In the genomic region with DNA sequence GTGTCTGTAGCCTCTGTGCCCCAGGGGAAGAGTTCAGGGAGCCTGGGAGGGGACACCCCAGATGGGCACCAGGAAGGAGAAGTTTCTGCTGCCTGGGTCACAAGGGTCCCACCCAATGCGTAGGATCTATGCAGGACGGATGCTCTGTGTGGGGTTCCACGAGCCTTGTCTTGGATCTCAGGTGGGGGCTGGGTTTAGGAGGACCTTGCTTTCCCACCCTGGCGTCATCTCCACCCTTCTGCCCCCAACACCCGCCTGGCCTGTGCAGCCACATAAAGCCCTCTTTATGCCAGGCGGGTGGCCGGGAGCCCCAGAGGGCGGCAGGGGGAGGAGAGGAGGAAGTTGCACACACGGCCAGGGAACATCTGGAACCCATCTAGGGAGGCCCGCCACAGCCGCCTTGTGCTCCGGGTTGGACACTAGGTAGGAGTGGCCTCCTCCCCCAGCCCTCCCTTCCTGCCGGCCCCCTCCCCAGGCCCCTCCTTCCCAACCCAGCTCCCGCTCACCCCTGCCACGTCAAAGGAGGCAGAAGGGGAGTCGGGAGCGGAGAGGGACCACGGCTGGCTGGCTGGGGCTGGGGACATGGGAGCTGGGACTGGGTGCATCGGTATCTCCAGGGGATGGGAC, we compare ENCODE assay signal across 8 mouse cellular contexts. TPM values are rescaled to one million over a fixed set of nuclear protein-coding genes. Genes with fewer than 3 reads are reported as not detected.
DNase-seq lines count a peak whose midpoint lies in the region; ATAC-seq lines count a peak whose summit lies in the region.

No protein-coding gene starts in this region.

- no peaks in the 10 kb centered on the region for H3K36me3 ChIP-seq in forebrain, embryonic 11.5 days (ENCODE audit: control insufficient read depth, insufficient read depth, low read length)
- H3K36me3 ChIP-seq in limb, embryonic 10.5 days = peaks cover 30% of the 10 kb centered on the region
- no peaks in the 10 kb centered on the region for H3K36me3 ChIP-seq in midbrain, embryonic 12.5 days

- H3K4me2 ChIP-seq in forebrain, embryonic 11.5 days (ENCODE audit: low read depth, low read length, severe bottlenecking) = peak overlapping the region; percentile 24
- peak overlapping the region; percentile 46 for H3K4me2 ChIP-seq in midbrain, embryonic 12.5 days (replicated peaks)

- peak overlapping the region; percentile 59; the same call in 1 of the 2 replicates for H3K27ac ChIP-seq in forebrain, embryonic 11.5 days (ENCODE audit: low read depth, low read length)
- peak overlapping the region; percentile 98 for H3K27ac ChIP-seq in limb, embryonic 10.5 days
- peak overlapping the region; percentile 54; the same call in 1 of the 2 replicates for H3K27ac ChIP-seq in midbrain, embryonic 12.5 days (replicated peaks)

- intact Hi-C loops in heart, postnatal 10 days (cut with DNase I) = no loop called here

- peak overlapping the region; percentile 14 for H3K4me3 ChIP-seq in forebrain, embryonic 11.5 days (ENCODE audit: low read depth, low read length)
- peak overlapping the region; percentile 69 for H3K4me3 ChIP-seq in limb, embryonic 10.5 days
- H3K4me3 ChIP-seq in midbrain, embryonic 12.5 days = peak overlapping the region; percentile 20

- peak; percentile 66 for DNase-seq in adrenal gland, postnatal 14 days
- no peak for DNase-seq in adrenal gland, adult 8-10 months
- peak; percentile 84 for DNase-seq in forebrain, embryonic 11.5 days (ENCODE audit: low spot score)
- DNase-seq in heart, postnatal 10 days = peak; percentile 77 to 79
- peak; percentile 97 for DNase-seq in limb, embryonic 10.5 days (ENCODE audit: low spot score)
- peak; percentile 80 to 81 for DNase-seq in urinary bladder, postnatal 4 days (ENCODE audit: low spot score in 2 of 2)
- DNase-seq in frontal cortex, postnatal 10 days (ENCODE audit: low spot score in 2 of 2) = no peak

- 10% methylated on average over 17 of the region's 19 CpGs for WGBS in forebrain, embryonic 11.5 days
- 4% methylated on average over 19 of the region's 19 CpGs for WGBS in limb, embryonic 10.5 days
- WGBS in midbrain, embryonic 12.5 days = 8% methylated on average over 19 of the region's 19 CpGs

- peak overlapping the region; percentile 28 for H3K9ac ChIP-seq in forebrain, embryonic 11.5 days (ENCODE audit: low read length)
- peak overlapping the region; percentile 39 for H3K9ac ChIP-seq in midbrain, embryonic 12.5 days (replicated peaks)

- H3K9me3 ChIP-seq in forebrain, embryonic 11.5 days (ENCODE audit: control insufficient read depth, low read length) = no peaks in the 10 kb centered on the region
- H3K9me3 ChIP-seq in limb, embryonic 10.5 days (replicated peaks) = no peaks in the 10 kb centered on the region
- no peaks in the 10 kb centered on the region for H3K9me3 ChIP-seq in midbrain, embryonic 12.5 days

- no peaks in the 10 kb centered on the region for H3K27me3 ChIP-seq in forebrain, embryonic 11.5 days (ENCODE audit: control insufficient read depth, insufficient read depth, low read length)
- no peaks in the 10 kb centered on the region for H3K27me3 ChIP-seq in limb, embryonic 10.5 days (ENCODE audit: low read depth, poor library complexity, severe bottlenecking)
- peaks cover 55% of the 10 kb centered on the region for H3K27me3 ChIP-seq in midbrain, embryonic 12.5 days

- ATAC-seq in forebrain, embryonic 11.5 days (replicated peaks; ENCODE audit: low FRiP score) = peak; percentile 69
- peak; percentile 50 for ATAC-seq in midbrain, embryonic 12.5 days (ENCODE audit: low FRiP score, low read depth)

- peaks cover 9% of the 10 kb centered on the region; the same call in 1 of the 2 replicates for H3K4me1 ChIP-seq in forebrain, embryonic 11.5 days (replicated peaks; ENCODE audit: control insufficient read depth, insufficient read depth, low read length)
- H3K4me1 ChIP-seq in limb, embryonic 10.5 days = peaks cover 83% of the 10 kb centered on the region
- peaks cover 48% of the 10 kb centered on the region for H3K4me1 ChIP-seq in midbrain, embryonic 12.5 days

RNA-seq across cellular contexts. Expression of gene Swi5, which starts 30.0 kb away (rescaled TPM):
- total RNA-seq in adrenal gland, postnatal 14 days (2021) = 251 and 254 TPM in 2 replicates
- 100 to 1,000 TPM; 263 to 285 (median 273) TPM for total RNA-seq in adrenal gland, adult 8-10 months (2022)
- 345 and 373 TPM in 2 replicates for polyA plus RNA-seq in forebrain, embryonic 11.5 days (2014; fragmentation: Nextera tagmentation; extraction: Ambion mirVana)
- 100 to 1,000 TPM; 163 to 182 TPM for total RNA-seq in heart, postnatal 10 days (2021)
- 440 and 446 TPM in 2 replicates for polyA plus RNA-seq in limb, embryonic 10.5 days (2016; fragmentation: Nextera tagmentation; extraction: Ambion mirVana)
- polyA plus RNA-seq in midbrain, embryonic 12.5 days (2016; fragmentation: Nextera tagmentation; extraction: Ambion mirVana) = 368 and 371 TPM in 2 replicates

RNA-seq across cellular contexts. Expression of gene Golga2, which starts 30.7 kb away (rescaled TPM):
- 69.4 and 72.8 TPM in 2 replicates for total RNA-seq in adrenal gland, postnatal 14 days (2021)
- 10 to 100 TPM; 68.4 to 97.0 (median 84.9) TPM for total RNA-seq in adrenal gland, adult 8-10 months (2022)
- 22.4 and 22.6 TPM in 2 replicates for polyA plus RNA-seq in forebrain, embryonic 11.5 days (2014; fragmentation: Nextera tagmentation; extraction: Ambion mirVana)
- total RNA-seq in heart, postnatal 10 days (2021) = 10 to 100 TPM; 73.7 to 74.8 TPM
- polyA plus RNA-seq in limb, embryonic 10.5 days (2016; fragmentation: Nextera tagmentation; extraction: Ambion mirVana) = 20.4 and 25.0 TPM in 2 replicates
- 28.0 and 28.2 TPM in 2 replicates for polyA plus RNA-seq in midbrain, embryonic 12.5 days (2016; fragmentation: Nextera tagmentation; extraction: Ambion mirVana)

RNA-seq across cellular contexts. Expression of gene Ciz1, which starts 34.2 kb away (rescaled TPM):
- total RNA-seq in adrenal gland, postnatal 14 days (2021) = 61.8 and 67.0 TPM in 2 replicates
- total RNA-seq in adrenal gland, adult 8-10 months (2022) = 100 to 1,000 TPM in 1 of 4 experiments, 10 to 100 TPM in 3; 71.6 to 115 (median 85.4) TPM
- polyA plus RNA-seq in forebrain, embryonic 11.5 days (2014; fragmentation: Nextera tagmentation; extraction: Ambion mirVana) = 62.6 and 69.0 TPM in 2 replicates
- 10 to 100 TPM; 37.4 to 39.3 TPM for total RNA-seq in heart, postnatal 10 days (2021)
- polyA plus RNA-seq in limb, embryonic 10.5 days (2016; fragmentation: Nextera tagmentation; extraction: Ambion mirVana) = 61.3 and 74.8 TPM in 2 replicates
- 61.5 TPM in 2 replicates for polyA plus RNA-seq in midbrain, embryonic 12.5 days (2016; fragmentation: Nextera tagmentation; extraction: Ambion mirVana)

RNA-seq across cellular contexts. Expression of gene Dnm1, which starts 35.2 kb away (rescaled TPM):
- total RNA-seq in adrenal gland, postnatal 14 days (2021) = 18.9 and 26.7 TPM in 2 replicates
- 10 to 100 TPM; 23.2 to 50.0 (median 34.4) TPM for total RNA-seq in adrenal gland, adult 8-10 months (2022)
- polyA plus RNA-seq in forebrain, embryonic 11.5 days (2014; fragmentation: Nextera tagmentation; extraction: Ambion mirVana) = 12.4 and 12.8 TPM in 2 replicates
- 10 to 100 TPM; 10.0 to 12.5 TPM for total RNA-seq in heart, postnatal 10 days (2021)
- 27.1 and 33.6 TPM in 2 replicates for polyA plus RNA-seq in limb, embryonic 10.5 days (2016; fragmentation: Nextera tagmentation; extraction: Ambion mirVana)
- polyA plus RNA-seq in midbrain, embryonic 12.5 days (2016; fragmentation: Nextera tagmentation; extraction: Ambion mirVana) = 26.3 and 30.5 TPM in 2 replicates

RNA-seq across cellular contexts. Expression of gene Uck1, which starts 57.9 kb away (rescaled TPM):
- total RNA-seq in adrenal gland, postnatal 14 days (2021) = 132 and 137 TPM in 2 replicates
- total RNA-seq in adrenal gland, adult 8-10 months (2022) = 100 to 1,000 TPM; 114 to 126 (median 125) TPM
- polyA plus RNA-seq in forebrain, embryonic 11.5 days (2014; fragmentation: Nextera tagmentation; extraction: Ambion mirVana) = 78.4 and 89.0 TPM in 2 replicates
- total RNA-seq in heart, postnatal 10 days (2021) = 10 to 100 TPM; 30.9 to 34.9 TPM
- polyA plus RNA-seq in limb, embryonic 10.5 days (2016; fragmentation: Nextera tagmentation; extraction: Ambion mirVana) = 69.6 and 74.0 TPM in 2 replicates
- polyA plus RNA-seq in midbrain, embryonic 12.5 days (2016; fragmentation: Nextera tagmentation; extraction: Ambion mirVana) = 74.4 and 79.6 TPM in 2 replicates

Comparison
In these comparisons a context has a peak if more than half of its experiments do, and no peak if none do; other contexts are left out.
1. DNase-seq: peak in adrenal gland, postnatal 14 days (single experiment), forebrain, embryonic 11.5 days (single experiment), heart, postnatal 10 days (2 of 2), limb, embryonic 10.5 days (single experiment) and urinary bladder, postnatal 4 days (2 of 2); none in adrenal gland, adult 8-10 months (single experiment) and frontal cortex, postnatal 10 days (0 of 2).
2. H3K4me3 ChIP-seq: peak in every context shown above with its lines; median percentile 69 in limb, embryonic 10.5 days; 20 in midbrain, embryonic 12.5 days; 14 in forebrain, embryonic 11.5 days.
3. Peak in every context shown above with its lines, with median percentiles within 50 percentile points of each other: H3K27ac ChIP-seq.